Mouse (Mus musculus): ENCODE measurements around the gene Gm10277. TPM values are rescaled to one million over a fixed set of nuclear protein-coding genes. Genes with fewer than 3 reads are reported as not detected.
"Not testable (repeated sequence)": the region's sequence is repeated elsewhere in the genome, so short reads cannot be mapped to it uniquely, and the experiment has no call there.

The Gm10277 gene
- total RNA-seq, 2 experiments from 2014 or later = not detected

DNA sequence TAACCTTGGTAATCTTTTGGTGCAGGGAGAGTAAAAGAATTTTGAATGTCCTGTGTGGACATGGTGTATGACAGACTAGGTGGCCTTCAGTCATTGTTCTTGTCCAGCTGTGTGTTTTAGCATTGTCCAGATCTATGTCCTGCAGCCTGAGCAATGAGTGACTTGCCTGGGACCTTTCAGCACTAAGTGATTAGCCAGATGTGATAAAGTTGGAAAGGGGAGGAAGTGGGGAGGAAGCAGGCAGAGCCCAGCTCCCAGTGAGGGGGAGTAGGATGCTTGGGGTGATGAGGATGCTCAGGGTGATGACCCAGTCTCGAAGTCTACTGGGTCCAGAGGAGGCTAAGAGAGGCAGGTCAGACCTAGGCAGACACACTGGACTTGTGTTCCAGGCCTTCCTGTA is 8.3 kb downstream of the Gm10277 start:
- DNase-seq (ENCODE audit: low spot score in 2 of 2) = no peak
- intact Hi-C loops (cut with DNase I) = no loop called here

DNA sequence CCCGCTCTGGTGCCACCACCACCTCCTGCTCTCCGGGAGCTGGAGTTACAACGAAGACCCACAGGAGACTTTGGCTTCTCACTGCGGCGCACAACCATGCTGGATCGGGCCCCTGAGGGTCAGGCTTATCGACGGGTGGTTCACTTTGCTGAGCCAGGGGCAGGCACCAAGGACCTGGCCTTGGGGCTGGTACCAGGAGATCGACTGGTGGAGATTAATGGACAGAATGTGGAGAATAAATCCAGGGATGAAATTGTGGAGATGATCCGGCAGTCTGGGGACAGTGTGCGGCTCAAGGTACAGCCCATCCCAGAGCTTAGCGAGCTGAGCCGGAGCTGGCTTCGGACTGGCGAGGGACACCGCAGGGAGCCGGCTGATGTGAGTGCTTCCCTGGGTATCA is 9.6 kb downstream of the Gm10277 start:
- no peak for DNase-seq (ENCODE audit: low spot score in 2 of 2)
- intact Hi-C loops (cut with DNase I) = no loop called here

DNA sequence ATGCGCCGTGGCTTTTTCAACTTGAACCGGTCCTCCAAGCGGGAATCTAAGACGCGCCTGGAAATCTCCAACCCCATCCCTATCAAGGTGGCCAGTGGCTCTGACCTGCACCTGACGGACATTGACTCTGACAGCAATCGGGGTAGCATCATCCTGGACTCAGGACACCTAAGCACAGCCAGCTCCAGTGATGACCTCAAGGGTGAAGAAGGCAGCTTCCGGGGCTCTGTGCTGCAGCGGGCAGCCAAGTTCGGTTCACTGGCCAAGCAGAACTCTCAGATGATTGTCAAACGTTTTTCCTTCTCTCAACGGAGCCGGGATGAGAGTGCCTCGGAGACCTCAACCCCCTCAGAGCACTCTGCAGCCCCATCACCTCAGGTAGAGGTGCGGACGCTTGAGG is 10.1 kb downstream of the Gm10277 start:
- DNase-seq (ENCODE audit: low spot score in 2 of 2) = no peak
- intact Hi-C loops (cut with DNase I) = no loop called here

DNA sequence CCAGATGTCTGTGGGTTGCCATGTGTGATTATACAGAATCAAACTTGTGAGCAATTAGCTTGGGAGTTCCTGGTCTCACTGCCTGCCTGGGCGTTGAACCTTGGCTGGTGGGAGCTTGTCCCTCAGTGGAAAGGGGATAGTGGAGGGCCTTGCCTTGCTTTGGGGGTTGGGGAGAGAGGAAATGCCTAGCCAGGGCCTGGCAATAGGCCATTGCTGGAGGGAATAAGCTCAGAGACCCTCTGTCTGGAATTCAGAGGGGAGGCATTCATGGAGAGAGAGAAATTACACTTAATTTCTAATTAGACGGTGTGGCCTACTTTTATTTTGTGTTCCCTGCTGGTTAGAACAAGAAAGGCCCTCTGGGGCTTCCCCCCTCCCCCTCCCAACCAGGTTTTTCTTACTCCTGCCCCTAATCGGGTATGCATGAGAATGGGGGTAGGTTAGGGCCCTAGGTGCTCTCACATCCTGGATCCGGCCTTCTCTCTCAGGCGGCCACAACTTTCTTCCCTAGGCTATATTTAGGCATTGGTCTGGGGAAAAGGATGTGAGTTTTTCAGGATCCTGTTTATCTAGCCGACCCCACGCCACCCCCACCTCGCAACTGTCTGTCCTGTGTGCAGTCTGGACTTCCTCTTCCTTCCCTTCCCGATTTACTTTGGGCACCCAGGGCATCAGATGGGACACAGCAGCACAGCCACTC is 11.7 kb downstream of the Gm10277 start:
- intact Hi-C loops (cut with DNase I) = no loop called here
- no peak for DNase-seq (ENCODE audit: low spot score in 2 of 2)

DNA sequence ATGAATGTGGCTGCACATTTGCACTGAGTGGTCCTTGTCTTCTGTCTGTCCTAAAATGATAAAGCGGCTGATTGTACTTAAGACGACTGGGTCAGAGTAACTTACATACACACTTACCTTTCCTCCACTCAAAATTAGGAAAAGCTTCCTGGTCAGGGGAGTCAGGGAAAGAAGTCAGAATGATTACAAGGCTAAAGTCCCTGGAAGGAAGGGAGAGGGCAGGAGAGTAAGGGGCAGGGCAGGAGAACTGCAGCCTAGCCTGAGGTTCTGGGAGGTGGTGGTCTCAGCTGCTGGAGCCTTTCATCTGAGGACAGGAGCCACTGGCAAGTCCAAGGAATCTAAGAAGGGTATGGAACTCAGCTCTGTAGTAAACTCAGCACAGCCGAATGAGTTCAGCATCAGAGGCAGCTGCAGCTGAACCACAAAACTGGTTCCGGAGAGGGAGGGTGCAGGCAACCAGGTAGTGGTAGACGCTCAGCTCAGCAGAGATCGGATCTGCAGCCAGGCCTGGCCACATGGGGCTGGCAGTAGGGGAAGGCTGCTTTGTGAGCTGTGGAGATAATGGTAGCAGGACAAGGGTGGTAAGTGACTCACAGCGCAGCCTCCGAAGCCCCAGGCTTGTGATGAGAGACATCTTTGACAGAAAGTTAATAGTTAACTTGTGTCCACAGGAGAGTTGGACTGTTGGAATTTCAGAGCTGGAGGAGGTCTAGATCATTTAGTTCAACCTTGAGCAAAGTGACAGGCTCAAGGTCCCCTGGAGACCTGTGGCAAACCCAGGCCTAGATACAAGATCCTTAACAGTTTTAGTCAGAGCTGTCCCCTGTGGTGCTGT is 15.5 kb downstream of the Gm10277 start:
- intact Hi-C loops (cut with DNase I) = no loop called here

DNA sequence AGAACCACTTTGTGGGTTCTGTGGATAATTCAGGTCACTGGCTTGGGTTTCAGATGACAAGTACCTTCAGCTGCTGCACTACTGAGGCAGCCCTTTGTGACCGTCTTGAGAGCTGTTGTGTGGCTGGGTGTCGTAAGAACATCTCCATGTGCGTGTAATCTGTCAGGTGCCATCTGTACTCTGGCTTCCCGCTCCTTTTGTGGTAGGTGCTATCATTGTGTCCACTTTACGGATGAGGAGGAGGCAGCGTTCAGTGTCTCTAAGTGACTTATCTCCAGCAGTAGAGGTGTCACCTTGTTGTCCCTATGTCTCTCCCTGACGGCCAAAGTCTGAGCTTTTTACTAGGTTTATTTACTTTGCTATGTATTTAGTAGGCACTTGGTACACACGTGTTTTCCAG is 17.2 kb downstream of the Gm10277 start:
- no peak for DNase-seq (ENCODE audit: low spot score in 2 of 2)
- intact Hi-C loops (cut with DNase I) = no loop called here

More for the DNA sequence above, 15.5 kb downstream of the Gm10277 start:
- DNase-seq (ENCODE audit: low spot score in 2 of 2) = no peak

DNA sequence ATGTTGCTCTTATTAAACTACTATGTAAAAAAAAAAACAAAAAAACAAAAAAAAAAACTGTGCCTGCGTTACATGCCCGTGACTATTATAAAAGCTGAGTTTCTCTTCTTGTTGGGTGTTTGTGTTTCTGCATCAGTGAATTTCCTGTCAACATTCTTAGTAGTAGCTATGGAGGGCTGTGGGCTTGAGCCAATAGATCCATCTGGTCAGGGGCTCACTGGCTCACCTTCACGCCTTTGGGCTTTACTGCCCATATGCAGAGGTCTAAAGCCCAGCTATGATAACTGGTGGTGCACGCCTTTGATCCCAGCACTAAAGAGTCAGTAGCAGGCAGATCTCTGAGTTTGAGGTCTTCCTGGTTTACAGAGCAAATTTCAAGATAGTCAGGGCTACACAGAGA is 18.1 kb downstream of the Gm10277 start:
- no peak for DNase-seq (ENCODE audit: low spot score in 2 of 2)
- intact Hi-C loops (cut with DNase I) = no loop called here

DNA sequence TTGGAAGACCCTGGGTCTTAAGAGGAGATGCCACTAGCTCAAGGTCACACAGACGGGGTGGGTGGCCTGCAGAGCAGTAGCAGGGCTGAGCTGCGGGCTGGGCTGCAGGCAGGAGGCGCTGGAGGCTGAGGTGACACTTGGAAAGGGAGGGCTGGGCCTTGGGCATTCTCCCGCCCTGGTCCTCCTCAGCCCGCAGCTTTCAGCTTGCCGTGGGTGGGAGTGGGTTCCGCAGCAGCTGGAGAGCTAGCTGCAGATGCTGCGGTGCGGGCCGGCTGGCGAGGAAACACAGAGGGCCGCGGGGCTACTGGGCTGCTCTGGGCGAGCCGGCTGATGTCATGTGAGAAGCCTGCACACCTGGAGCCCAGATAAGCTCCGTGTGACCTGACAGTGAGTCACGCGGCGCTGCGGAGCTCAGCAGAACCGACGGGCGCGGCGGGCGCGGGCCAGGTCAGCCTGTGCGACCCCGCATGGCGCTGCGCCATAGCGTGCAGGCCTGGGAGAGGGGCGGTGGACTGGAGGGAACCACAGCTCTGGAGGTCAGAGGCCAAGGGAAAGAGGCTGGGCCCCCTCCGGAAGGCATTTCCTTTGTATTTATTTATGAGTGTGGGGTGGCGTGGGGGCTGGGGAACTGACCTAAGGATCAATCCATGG is 21.1 kb downstream of the Gm10277 start:
- intact Hi-C loops (cut with DNase I) = no loop called here
- peak in 1 of 2 experiments; percentile 23 for DNase-seq (ENCODE audit: low spot score in 2 of 2)

DNA sequence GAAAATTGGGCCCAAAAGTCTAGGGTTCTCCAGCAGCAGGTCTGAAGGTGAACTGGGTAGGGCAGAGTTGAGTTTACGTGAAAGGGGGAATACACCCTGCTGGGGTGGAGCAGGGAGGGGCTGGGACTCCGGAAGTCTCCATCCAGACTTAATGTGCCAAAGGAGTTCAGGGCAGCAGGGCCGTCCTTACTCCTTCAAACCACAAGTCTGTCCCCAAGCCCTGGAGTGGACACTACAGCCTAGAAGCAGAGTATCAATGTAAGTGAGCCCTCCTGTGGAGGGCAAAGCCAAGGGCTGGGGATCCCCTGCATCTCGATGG is 22.1 kb downstream of the Gm10277 start:
- no peak for DNase-seq (ENCODE audit: low spot score in 2 of 2)
- intact Hi-C loops (cut with DNase I) = no loop called here

DNA sequence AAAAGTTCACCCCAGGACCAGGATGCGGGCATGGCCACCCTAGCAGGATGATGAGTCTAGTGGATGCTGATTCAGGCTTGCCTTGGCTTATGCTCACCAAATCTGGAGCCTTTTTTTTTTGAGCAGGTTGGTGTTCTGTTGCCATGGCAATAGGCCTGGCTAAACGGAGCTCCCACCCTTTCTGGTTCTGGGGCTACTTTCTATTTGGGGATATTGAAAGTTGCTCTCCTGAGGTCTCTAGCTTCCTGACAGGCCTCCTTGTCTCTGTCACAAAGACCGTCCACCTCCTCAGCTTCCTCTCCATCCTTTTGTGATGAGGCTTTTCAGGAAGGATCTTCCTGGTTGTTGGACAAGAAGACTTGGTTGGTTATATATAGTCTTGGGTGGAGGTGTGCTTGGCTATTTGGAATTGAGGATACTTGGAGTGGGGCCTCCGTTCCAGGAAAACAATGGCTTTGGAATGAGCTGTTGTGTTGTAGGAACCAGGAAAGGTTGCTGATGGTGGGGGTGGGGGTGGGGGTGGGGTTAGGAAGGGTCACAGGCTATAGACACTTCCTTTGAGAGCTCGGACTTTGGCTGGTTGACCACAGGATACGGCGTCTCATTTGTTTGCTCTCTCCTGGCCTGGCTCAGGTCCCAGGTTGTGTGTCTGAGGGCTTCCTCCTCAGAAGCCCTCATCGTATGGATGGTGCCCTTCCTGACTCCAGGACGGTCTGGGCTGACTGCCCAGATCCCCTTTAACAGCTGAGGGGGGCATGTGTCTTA is 22.7 kb downstream of the Gm10277 start:
- DNase-seq (ENCODE audit: low spot score in 2 of 2) = peak; percentile 54 to 62
- intact Hi-C loops (cut with DNase I) = no loop called here

DNA sequence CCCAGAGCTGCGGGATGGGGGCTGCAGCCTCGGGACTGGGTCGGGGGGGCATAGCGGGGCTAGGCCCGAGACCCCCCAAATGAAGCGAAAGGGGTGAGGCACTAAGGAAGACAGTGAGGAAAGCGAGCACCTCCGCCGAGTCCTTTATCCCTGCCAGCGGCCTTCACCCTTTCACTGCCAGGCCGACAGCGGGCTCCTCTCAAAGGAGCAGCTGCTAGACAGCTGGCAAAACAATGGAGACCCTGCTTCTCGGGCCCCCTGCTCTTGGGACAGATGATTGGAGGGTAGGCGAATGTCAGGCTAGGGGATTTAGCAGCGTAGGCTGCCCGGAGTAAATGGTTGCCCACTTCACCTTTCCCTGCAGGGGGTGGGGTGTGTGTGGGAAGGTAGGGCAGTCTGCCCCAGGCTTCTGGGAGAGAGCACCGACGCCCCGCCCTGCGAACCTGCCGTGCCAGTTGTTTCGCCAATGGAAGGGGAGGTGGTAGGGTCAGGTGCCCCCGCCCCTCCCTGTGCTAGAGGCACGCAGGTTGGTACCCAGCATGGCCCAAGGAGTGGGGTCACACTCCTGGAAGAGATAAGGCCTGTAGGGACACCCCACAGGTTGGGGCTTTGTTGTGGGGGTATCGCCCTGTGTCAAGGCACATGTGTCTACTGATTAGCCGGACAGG is 23.7 kb downstream of the Gm10277 start:
- DNase-seq (ENCODE audit: low spot score in 2 of 2) = peak; percentile 30 to 32
- intact Hi-C loops (cut with DNase I) = loop anchor here (1.0 kb wide), 1 partner anchor 29 kb away; no protein-coding TSS in a partner anchor

DNA sequence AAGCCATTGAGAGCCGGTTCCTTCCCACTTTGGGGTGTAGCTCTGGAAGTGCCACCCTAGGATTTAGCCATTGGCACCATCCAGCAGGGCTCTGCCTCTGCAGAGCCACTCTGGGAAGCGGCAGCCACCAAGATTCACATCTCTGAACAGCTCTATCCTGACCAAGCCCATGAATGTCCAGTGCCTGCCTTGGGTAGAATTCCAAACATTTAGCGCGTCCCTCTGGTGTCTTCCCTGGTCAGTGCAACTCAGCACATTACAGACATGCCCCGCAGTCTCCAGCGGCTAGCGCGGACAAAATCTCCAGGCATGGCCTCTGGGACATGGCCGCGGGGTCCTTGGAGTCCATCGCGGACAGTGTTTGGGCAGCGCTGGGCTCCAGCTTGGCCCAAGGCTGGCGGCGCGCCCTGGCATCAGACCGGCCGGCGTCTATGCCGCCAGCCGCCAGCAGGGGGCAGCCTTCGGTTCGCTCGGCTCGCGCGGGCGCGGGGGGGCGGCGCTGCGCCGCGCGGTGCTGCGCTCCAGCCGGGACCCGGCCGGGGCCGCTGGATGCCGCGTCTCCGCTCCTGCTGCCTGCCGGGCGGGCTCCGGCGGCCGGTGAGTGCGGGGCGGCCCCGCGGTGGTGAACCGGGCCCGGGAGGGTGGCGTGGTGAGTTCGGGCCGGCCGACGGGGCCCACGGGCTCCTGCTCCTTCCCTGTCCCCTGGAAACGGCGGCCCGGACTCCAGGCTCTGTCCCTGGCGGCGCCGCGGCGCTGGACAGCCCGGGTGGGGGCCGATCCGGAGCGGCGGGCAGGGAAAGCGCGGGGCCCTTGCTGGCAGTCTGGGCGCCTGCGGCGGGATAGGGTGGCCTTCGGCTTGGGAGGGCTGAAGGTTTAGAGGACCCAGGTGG is 24.5 kb downstream of the Gm10277 start, which contains the start of gene Myo18a:
Myo18a (plus strand) TSS at position 464 of the 890 bp plus-strand sequence.
- DNase-seq (ENCODE audit: low spot score in 2 of 2) = peak; percentile 69 to 86
- intact Hi-C loops (cut with DNase I) = loop anchor here (1.0 kb wide), 1 partner anchor 30 kb away; no protein-coding TSS in a partner anchor

DNA sequence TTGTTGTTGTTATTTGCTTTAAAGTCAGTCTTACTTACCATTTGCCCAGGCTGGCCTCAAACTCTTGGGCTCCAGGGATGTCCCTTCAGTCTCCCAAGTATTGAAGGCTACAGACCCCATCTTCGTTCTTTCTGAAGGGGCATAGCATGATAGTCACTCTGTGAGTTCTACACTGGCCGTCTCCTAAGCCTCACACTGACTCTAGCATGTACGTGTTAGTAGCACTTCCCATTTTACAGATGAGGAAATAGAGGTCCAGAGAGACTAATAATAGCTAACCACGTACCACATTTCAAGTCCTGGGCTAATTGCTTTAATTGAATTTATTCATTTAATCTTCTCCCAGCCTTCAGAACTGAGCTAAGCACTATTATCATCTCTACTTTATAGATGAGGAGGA is 27.5 kb downstream of the Gm10277 start:
- DNase-seq (ENCODE audit: low spot score in 2 of 2) = no peak
- intact Hi-C loops (cut with DNase I) = no loop called here

DNA sequence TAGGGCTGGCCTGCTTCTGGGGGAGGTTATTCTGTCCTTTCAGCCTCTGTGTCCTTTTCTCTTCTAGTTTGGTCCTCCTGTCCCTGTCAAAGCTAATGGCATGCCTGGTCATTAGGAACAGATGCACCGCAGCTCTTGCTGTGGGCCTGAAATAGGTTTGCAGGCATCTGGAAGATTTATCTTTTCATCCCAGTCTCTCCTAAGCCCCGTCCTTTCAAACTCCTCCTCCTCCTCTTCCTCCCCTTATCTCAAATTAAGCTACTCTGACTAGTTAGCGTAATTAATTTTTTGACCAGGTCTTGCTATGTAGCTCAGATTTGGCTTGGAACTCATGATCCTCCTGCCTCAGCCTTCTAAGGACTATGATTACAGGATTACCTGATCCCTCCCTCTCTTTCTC is 34.1 kb downstream of the Gm10277 start:
- intact Hi-C loops (cut with DNase I) = no loop called here
- no peak for DNase-seq (ENCODE audit: low spot score in 2 of 2)

DNA sequence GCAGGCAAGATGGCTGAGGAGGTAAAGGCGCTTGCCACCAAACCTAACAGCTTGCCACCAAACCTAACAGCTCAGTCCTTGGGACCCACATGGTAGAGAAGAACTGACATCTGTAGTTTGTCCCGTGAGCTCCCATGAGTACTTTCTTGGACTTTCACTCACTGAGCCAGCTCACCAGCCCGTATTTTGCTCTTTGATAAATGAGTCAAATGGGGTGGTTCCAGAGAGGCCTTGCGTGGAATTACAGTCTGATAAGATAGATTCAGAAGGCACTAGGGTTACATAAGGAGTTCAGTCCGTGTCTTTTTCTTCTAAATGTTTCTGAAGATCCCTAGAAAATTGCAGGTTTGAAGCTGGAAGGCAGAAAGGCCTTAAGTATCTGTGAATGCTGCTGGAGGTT is 35.0 kb downstream of the Gm10277 start:
- intact Hi-C loops (cut with DNase I) = no loop called here
- no peak for DNase-seq (ENCODE audit: low spot score in 2 of 2)

DNA sequence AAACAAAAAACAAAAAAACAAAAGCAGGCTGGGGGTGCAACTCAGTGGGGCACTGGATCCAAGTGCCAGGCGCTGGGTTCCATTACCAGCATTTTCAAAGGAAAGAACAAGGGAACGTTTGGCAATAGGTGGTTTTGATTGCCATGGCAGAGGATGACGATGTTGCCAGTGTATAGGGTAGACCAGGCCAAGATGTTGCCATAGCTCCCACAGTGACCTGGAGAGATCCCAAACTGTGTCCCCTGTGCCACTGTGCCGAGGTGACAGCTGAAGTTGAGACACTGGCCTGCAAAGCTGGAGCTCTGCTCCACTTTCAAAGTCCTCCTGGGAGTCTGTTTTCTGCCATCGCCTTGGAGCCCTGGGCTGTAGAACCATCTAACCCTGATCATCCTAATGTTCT is 38.6 kb downstream of the Gm10277 start:
- DNase-seq (ENCODE audit: low spot score in 2 of 2) = no peak
- intact Hi-C loops (cut with DNase I) = no loop called here

DNA sequence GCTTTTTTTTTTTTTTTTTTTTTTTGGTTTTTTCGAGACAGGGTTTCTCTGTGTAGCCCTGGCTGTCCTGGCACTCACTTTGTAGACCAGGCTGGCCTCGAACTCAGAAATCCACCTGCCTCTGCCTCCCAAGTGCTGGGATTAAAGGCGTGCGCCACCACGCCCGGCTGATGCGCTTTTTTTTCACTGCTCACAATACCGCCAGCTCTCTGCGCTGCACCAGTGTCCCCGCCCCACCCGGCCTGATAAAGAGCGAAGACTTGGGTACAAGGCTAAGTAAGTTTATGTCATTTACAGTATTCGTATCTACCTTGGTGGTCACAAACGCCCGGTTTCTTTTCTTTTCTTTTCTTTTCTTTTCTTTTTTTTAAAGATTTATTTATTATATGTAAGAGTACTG is 40.4 kb downstream of the Gm10277 start:
- DNase-seq (ENCODE audit: low spot score in 2 of 2); intact Hi-C loops (cut with DNase I): not testable (repeated sequence)

DNA sequence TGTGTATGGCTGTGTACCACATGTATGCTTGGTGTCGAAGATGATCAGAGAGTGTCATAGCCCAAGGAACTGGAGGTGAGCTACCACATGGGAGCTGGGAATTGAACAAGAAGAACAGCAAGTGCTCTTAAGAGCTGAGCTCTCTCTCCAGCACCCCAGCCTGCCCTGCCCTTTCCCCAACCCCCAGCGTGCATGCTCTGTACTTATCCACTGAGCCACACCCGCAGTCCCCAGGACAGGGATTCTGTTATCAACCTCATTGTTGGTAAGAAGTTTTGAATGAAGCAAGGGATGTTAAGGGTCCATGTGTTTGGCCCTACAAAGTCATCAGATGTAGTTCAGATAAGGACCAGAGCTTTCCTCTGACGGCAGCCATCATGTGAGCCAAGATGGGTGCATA is 40.9 kb downstream of the Gm10277 start:
- DNase-seq (ENCODE audit: low spot score in 2 of 2) = no peak
- intact Hi-C loops (cut with DNase I) = no loop called here
